Mouse (Mus musculus): ENCODE measurements around the gene Gm21981.

Gm21981 gene

GRCm38 (mm10) chr17:47702548-47703345, 8.5 kb upstream of the Gm21981 start:
- no peak for DNase-seq (ENCODE audit: low read depth, low spot score)

GRCm38 (mm10) chr17:47701793-47702192, 7.5 kb upstream of the Gm21981 start:
- DNase-seq (ENCODE audit: low read depth, low spot score), result no peak

GRCm38 (mm10) chr17:47699055-47699454, 4.8 kb upstream of the Gm21981 start:
- no peak for DNase-seq (ENCODE audit: low read depth, low spot score)

- no peak for DNase-seq (ENCODE audit: low read depth, low spot score)
These were observed 3.9 kb upstream of the Gm21981 start for GRCm38 (mm10) chr17:47698156-47698555.

GRCm38 (mm10) chr17:47695337-47695710, 1.1 kb upstream of the Gm21981 start:
- no peak for DNase-seq (ENCODE audit: low read depth, low spot score)

GRCm38 (mm10) chr17:47694503-47695336, 465 bp upstream of the Gm21981 start, which contains the start of gene Prickle4:
Gene Prickle4, minus strand, starts transcription at chr17:47694736.
- peak; percentile 89 for DNase-seq (ENCODE audit: low read depth, low spot score)

GRCm38 (mm10) chr17:47693671-47694441, 399 bp downstream of the Gm21981 start:
- DNase-seq (ENCODE audit: low read depth, low spot score), result no peak

GRCm38 (mm10) chr17:47691650-47692049, 2.6 kb downstream of the Gm21981 start:
- no peak for DNase-seq (ENCODE audit: low read depth, low spot score)

- DNase-seq (ENCODE audit: low read depth, low spot score), result no peak
These were observed 4.4 kb downstream of the Gm21981 start for GRCm38 (mm10) chr17:47689894-47690293.

GRCm38 (mm10) chr17:47688608-47689575, 5.4 kb downstream of the Gm21981 start, which contains the start of gene Frs3:
Gene Frs3, plus strand, starts transcription at chr17:47689030.
- no peak for DNase-seq (ENCODE audit: low read depth, low spot score)

GRCm38 (mm10) chr17:47688344-47688607, 6.0 kb downstream of the Gm21981 start, which contains the start of gene Tomm6:
Gene Tomm6, minus strand, starts transcription at chr17:47688386.
- DNase-seq (ENCODE audit: low read depth, low spot score), result no peak

GRCm38 (mm10) chr17:47687409-47688343, 6.6 kb downstream of the Gm21981 start:
- DNase-seq (ENCODE audit: low read depth, low spot score), result peak; percentile 98

- DNase-seq (ENCODE audit: low read depth, low spot score), result no peak
These were observed 11.4 kb downstream of the Gm21981 start for GRCm38 (mm10) chr17:47682836-47683235.

- DNase-seq (ENCODE audit: low read depth, low spot score), result no peak
These were observed 15.6 kb downstream of the Gm21981 start for GRCm38 (mm10) chr17:47678702-47679101.

- no peak for DNase-seq (ENCODE audit: low read depth, low spot score)
These were observed 16.0 kb downstream of the Gm21981 start for GRCm38 (mm10) chr17:47678238-47678637.

GRCm38 (mm10) chr17:47676581-47676980, 17.7 kb downstream of the Gm21981 start:
- no peak for DNase-seq (ENCODE audit: low read depth, low spot score)

- no peak for DNase-seq (ENCODE audit: low read depth, low spot score)
These were observed 21.7 kb downstream of the Gm21981 start for GRCm38 (mm10) chr17:47672311-47673111.

- no peak for DNase-seq (ENCODE audit: low read depth, low spot score)
These were observed 22.3 kb downstream of the Gm21981 start for GRCm38 (mm10) chr17:47671988-47672310.

GRCm38 (mm10) chr17:47669166-47669565, 25.1 kb downstream of the Gm21981 start:
- no peak for DNase-seq (ENCODE audit: low read depth, low spot score)
